Mouse (Mus musculus) liver, postnatal 0 days (tissue): ENCODE data around the gene Dph2.

Source experiments
- CTCF ChIP-seq: sonication (generic); IDR thresholded peaks from 2 replicates; pipeline ENCODE4 v1.5.1; 2016; ENCODE audit warnings: antibody characterized with exemption, low read depth
- EP300 ChIP-seq: IDR thresholded peaks from 2 replicates; pipeline ENCODE4 v1.6.1; 2016; ENCODE audit warnings: antibody characterized with exemption, low read depth, mild to moderate bottlenecking

DNA sequence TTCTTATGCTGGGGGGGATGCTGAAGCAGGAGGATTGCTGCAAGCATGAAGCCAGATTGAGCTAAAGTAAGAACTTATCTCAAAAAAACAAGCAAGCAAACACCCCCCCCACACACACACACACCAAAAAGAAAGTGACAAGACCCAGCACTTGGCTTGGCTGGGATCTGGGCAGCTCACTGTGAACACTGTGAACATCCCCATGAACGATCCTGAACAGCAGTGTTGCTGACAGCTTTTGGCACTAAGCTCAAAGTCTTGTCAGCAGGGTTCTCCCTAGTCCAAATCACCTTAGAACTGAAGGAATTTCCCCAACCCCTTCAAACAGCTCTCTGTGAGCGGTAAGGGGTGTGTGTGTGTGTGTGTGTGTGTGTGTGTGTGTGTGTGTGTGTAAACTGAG is 31.6 kb upstream of the Dph2 start:
- TF ChIP-seq EP300 (no peak), CTCF (no peak)
